ENCODE assay signal across 18 mouse cellular contexts in genomic region chr12:108269699-108270098, GRCm38 (mm10). TPM values are rescaled to one million over a fixed set of nuclear protein-coding genes. Genes with fewer than 3 reads are reported as not detected.
A peak's percentile ranks its signal among the peaks of the same experiment; 100 is the strongest.
DNase-seq lines count a peak whose midpoint lies in the region; ATAC-seq and TF ChIP-seq lines count a peak whose summit lies in the region.
"Had no signal": no experiment of that assay in that cellular context is flagged by ENCODE, and none has a peak within 500 bp of the region (broad histone marks: within the 10 kb centered on the region; RNA-seq: fewer than 3 reads in every experiment).

No protein-coding gene starts in this region.

- H3K4me2 ChIP-seq in intestine, embryonic 16.5 days (ENCODE audit: low read depth, low read length) = peak overlapping the region; percentile 45
- H3K4me2 ChIP-seq in intestine, embryonic 15.5 days (replicated peaks) = no peak overlapping the region
- H3K4me2 ChIP-seq in intestine, postnatal 0 days (replicated peaks; ENCODE audit: low read depth) = peak overlapping the region; percentile 99
- H3K4me2 ChIP-seq in liver, embryonic 13.5 days = 0 out of 2 replicates have a peak overlapping the region, but pooled peaks have one; percentile 94
- H3K4me2 ChIP-seq: kidney, embryonic 15.5 days; limb, embryonic 12.5 days; lung, embryonic 14.5 days had no signal

- peaks cover 84% of the 10 kb centered on the region for H3K4me1 ChIP-seq in intestine, embryonic 16.5 days (ENCODE audit: control insufficient read depth, insufficient read depth, low read length)
- peaks cover 80% of the 10 kb centered on the region for H3K4me1 ChIP-seq in intestine, embryonic 15.5 days (replicated peaks)
- H3K4me1 ChIP-seq in intestine, postnatal 0 days (replicated peaks; ENCODE audit: control insufficient read depth, insufficient read depth, low read length) = peaks cover 9% of the 10 kb centered on the region; the same call in 1 of the 2 replicates
- peaks cover 98% of the 10 kb centered on the region for H3K4me1 ChIP-seq in liver, embryonic 13.5 days (replicated peaks)
- H3K4me1 ChIP-seq in embryonic facial prominence, embryonic 10.5 days = peaks cover 95% of the 10 kb centered on the region

- 68% methylated on average over 5 of the region's 5 CpGs for WGBS in intestine, embryonic 16.5 days
- WGBS in intestine, embryonic 15.5 days = 67% methylated on average over 5 of the region's 5 CpGs
- 57% methylated on average over 5 of the region's 5 CpGs for WGBS in intestine, postnatal 0 days
- WGBS in liver, embryonic 13.5 days (ENCODE audit: insufficient replicate concordance) = 44% methylated on average over 5 of the region's 5 CpGs
- WGBS in embryonic facial prominence, embryonic 10.5 days = 61% methylated on average over 5 of the region's 5 CpGs

- H3K4me3 ChIP-seq in gastrocnemius, adult 2 months = no peak overlapping the region
- peak overlapping the region; percentile 8; the same call in 1 of the 2 replicates for H3K4me3 ChIP-seq in intestine, embryonic 16.5 days (ENCODE audit: low read length)
- H3K4me3 ChIP-seq in intestine, embryonic 15.5 days (replicated peaks) = no peak overlapping the region
- H3K4me3 ChIP-seq in intestine, postnatal 0 days (ENCODE audit: low read depth, low read length) = peak overlapping the region; percentile 8; the same call in 1 of the 2 replicates
- no peak overlapping the region for H3K4me3 ChIP-seq in liver, embryonic 13.5 days (replicated peaks)
- H3K4me3 ChIP-seq in embryonic facial prominence, embryonic 10.5 days = no peak overlapping the region
- H3K4me3 ChIP-seq: kidney, embryonic 15.5 days; limb, embryonic 12.5 days had no signal

- peak overlapping the region; percentile 12; the same call in 1 of the 2 replicates for H3K9ac ChIP-seq in intestine, embryonic 16.5 days (ENCODE audit: low read depth, low read length)
- H3K9ac ChIP-seq in intestine, embryonic 15.5 days = no peak overlapping the region
- H3K9ac ChIP-seq in intestine, postnatal 0 days (ENCODE audit: low read depth, low read length) = peak overlapping the region; percentile 34; the same call in 1 of the 2 replicates
- H3K9ac ChIP-seq in liver, embryonic 13.5 days = no peak overlapping the region
- H3K9ac ChIP-seq: kidney, embryonic 15.5 days; limb, embryonic 12.5 days; lung, embryonic 14.5 days had no signal

- ATAC-seq in intestine, embryonic 16.5 days = no peak
- no peak for ATAC-seq in intestine, embryonic 15.5 days
- no peak for ATAC-seq in intestine, postnatal 0 days
- ATAC-seq in liver, embryonic 13.5 days (ENCODE audit: low read depth) = no peak
- ATAC-seq: inflammation-experienced regulatory T-cells, adult 6 months had no signal

- peak overlapping the region; percentile 70 for H3K27ac ChIP-seq in gastrocnemius, adult 2 months
- peak overlapping the region; percentile 78 for H3K27ac ChIP-seq in intestine, embryonic 16.5 days (ENCODE audit: low read length)
- H3K27ac ChIP-seq in intestine, embryonic 15.5 days = no peak overlapping the region
- H3K27ac ChIP-seq in intestine, postnatal 0 days (ENCODE audit: low read depth, low read length) = peak overlapping the region; percentile 82
- 0 out of 2 replicates have a peak overlapping the region, but pooled peaks have one; percentile 36 for H3K27ac ChIP-seq in liver, embryonic 13.5 days
- H3K27ac ChIP-seq in embryonic facial prominence, embryonic 10.5 days (replicated peaks) = no peak overlapping the region
- H3K27ac ChIP-seq: kidney, embryonic 15.5 days; limb, embryonic 12.5 days had no signal

- H3K27me3 ChIP-seq in intestine, embryonic 16.5 days (replicated peaks; ENCODE audit: control insufficient read depth, insufficient read depth, low read length) = no peaks in the 10 kb centered on the region
- H3K27me3 ChIP-seq in intestine, embryonic 15.5 days (replicated peaks) = no peaks in the 10 kb centered on the region
- no peaks in the 10 kb centered on the region for H3K27me3 ChIP-seq in intestine, postnatal 0 days (replicated peaks; ENCODE audit: control insufficient read depth, insufficient read depth, low read length)
- peaks cover 33% of the 10 kb centered on the region for H3K27me3 ChIP-seq in liver, embryonic 13.5 days
- H3K27me3 ChIP-seq in embryonic facial prominence, embryonic 10.5 days (replicated peaks; ENCODE audit: low read depth, poor library complexity, severe bottlenecking) = no peaks in the 10 kb centered on the region
- H3K27me3 ChIP-seq: kidney, embryonic 15.5 days had no signal

- intact Hi-C loops in gastrocnemius, adult 2 months (cut with DNase I) = no loop called here
- intact Hi-C loops in gastrocnemius, postnatal 36 days (cut with DNase I) = no loop called here

- no peak for TF ChIP-seq CTCF in gastrocnemius, adult 2 months (IDR thresholded peaks at IDR 0.05)
- TF ChIP-seq CTCF in intestine, postnatal 0 days (IDR thresholded peaks at IDR 0.05; ENCODE audit: low read depth) = no peak

- no peaks in the 10 kb centered on the region for H3K9me3 ChIP-seq in intestine, embryonic 16.5 days (ENCODE audit: control insufficient read depth, low read length)
- H3K9me3 ChIP-seq in intestine, embryonic 15.5 days = no peaks in the 10 kb centered on the region
- H3K9me3 ChIP-seq in intestine, postnatal 0 days (ENCODE audit: control insufficient read depth) = no peaks in the 10 kb centered on the region
- no peaks in the 10 kb centered on the region for H3K9me3 ChIP-seq in liver, embryonic 13.5 days (replicated peaks)
- no peaks in the 10 kb centered on the region for H3K9me3 ChIP-seq in embryonic facial prominence, embryonic 10.5 days
- H3K9me3 ChIP-seq: kidney, embryonic 15.5 days; limb, embryonic 12.5 days had no signal

- H3K36me3 ChIP-seq in intestine, embryonic 16.5 days (ENCODE audit: control insufficient read depth, insufficient read depth, low read length) = peaks cover 3% of the 10 kb centered on the region; the same call in 1 of the 2 replicates
- no peaks in the 10 kb centered on the region for H3K36me3 ChIP-seq in intestine, embryonic 15.5 days
- no peaks in the 10 kb centered on the region; the same call in 1 of the 2 replicates for H3K36me3 ChIP-seq in intestine, postnatal 0 days (ENCODE audit: control insufficient read depth, insufficient read depth)
- H3K36me3 ChIP-seq in liver, embryonic 13.5 days = no peaks in the 10 kb centered on the region
- H3K36me3 ChIP-seq in embryonic facial prominence, embryonic 10.5 days (replicated peaks) = peaks cover 39% of the 10 kb centered on the region
- H3K36me3 ChIP-seq: kidney, embryonic 15.5 days had no signal

- no peak for DNase-seq in gastrocnemius, adult 2 months
- DNase-seq in gastrocnemius, postnatal 36 days = no peak
- DNase-seq in liver, embryonic 13.5 days = no peak
- no peak for DNase-seq in kidney, adult 9 months
- no peak for DNase-seq in embryonic facial prominence, embryonic 10.5 days (ENCODE audit: low spot score)
- DNase-seq: gastrocnemius, postnatal 25 days; heart, postnatal 36 days; lung, embryonic 14.5 days; lung, postnatal 36 days; right cerebral cortex, postnatal 14 days; thymus, adult 18-20 months had no signal

RNA-seq across cellular contexts. Expression of gene Ccdc85c, which starts 5.5 kb away (rescaled TPM):
- 10 to 100 TPM; 30.1 to 33.4 TPM for total RNA-seq in gastrocnemius, adult 2 months (2021)
- 10 to 100 TPM; 24.0 to 26.5 TPM for total RNA-seq in gastrocnemius, postnatal 36 days (2021)
- polyA plus RNA-seq in intestine, embryonic 16.5 days (2015; fragmentation: Nextera tagmentation; extraction: Ambion mirVana) = 4.8 and 7.1 TPM in 2 replicates
- 8.7 and 9.3 TPM in 2 replicates for polyA plus RNA-seq in intestine, embryonic 15.5 days (2015; fragmentation: Nextera tagmentation; extraction: Ambion mirVana)
- 10.1 and 12.0 TPM in 2 replicates for polyA plus RNA-seq in intestine, postnatal 0 days (2015; fragmentation: Nextera tagmentation; extraction: Ambion mirVana)
- polyA plus RNA-seq in liver, embryonic 13.5 days (2015; fragmentation: Nextera tagmentation; extraction: Ambion mirVana) = 2.3 and 2.6 TPM in 2 replicates
- polyA plus RNA-seq in embryonic facial prominence, embryonic 10.5 days (2016; fragmentation: Nextera tagmentation; extraction: Ambion mirVana) = 11.4 and 12.1 TPM in 2 replicates

RNA-seq across cellular contexts. Expression of gene Hhipl1, which starts 36.4 kb away (rescaled TPM):
- total RNA-seq in gastrocnemius, adult 2 months (2021) = 1 to 10 TPM in 1 of 2 experiments, under 1 TPM in 1; 0.66 to 1.1 TPM
- 1 to 10 TPM in 1 of 2 experiments, under 1 TPM in 1; 0.74 to 1.3 TPM for total RNA-seq in gastrocnemius, postnatal 36 days (2021)
- polyA plus RNA-seq in intestine, embryonic 16.5 days (2015; fragmentation: Nextera tagmentation; extraction: Ambion mirVana) = 0.43 and 0.53 TPM in 2 replicates
- polyA plus RNA-seq in intestine, embryonic 15.5 days (2015; fragmentation: Nextera tagmentation; extraction: Ambion mirVana) = 0.55 and 0.69 TPM in 2 replicates
- 0.20 TPM in 2 replicates for polyA plus RNA-seq in intestine, postnatal 0 days (2015; fragmentation: Nextera tagmentation; extraction: Ambion mirVana)
- not detected in 2 replicates for polyA plus RNA-seq in liver, embryonic 13.5 days (2015; fragmentation: Nextera tagmentation; extraction: Ambion mirVana)
- 0.72 and 0.99 TPM in 2 replicates for polyA plus RNA-seq in embryonic facial prominence, embryonic 10.5 days (2016; fragmentation: Nextera tagmentation; extraction: Ambion mirVana)
- total RNA-seq: megakaryocyte-erythroid progenitor cell, adult 5-6 weeks had no signal
- polyA plus RNA-seq: inflammation-experienced regulatory T-cells, adult 6 months had no signal

Comparison
In these comparisons a context has a peak if more than half of its experiments do, and no peak if none do; other contexts are left out.
1. H3K27ac ChIP-seq: peak in gastrocnemius, adult 2 months (single experiment), intestine, embryonic 16.5 days (single experiment), intestine, postnatal 0 days (single experiment) and liver, embryonic 13.5 days (single experiment); none in intestine, embryonic 15.5 days (single experiment) and embryonic facial prominence, embryonic 10.5 days (single experiment).
2. H3K4me3 ChIP-seq: peak in intestine, embryonic 16.5 days (single experiment) and intestine, postnatal 0 days (single experiment); none in gastrocnemius, adult 2 months (single experiment), intestine, embryonic 15.5 days (single experiment), liver, embryonic 13.5 days (single experiment) and embryonic facial prominence, embryonic 10.5 days (single experiment).
3. H3K9ac ChIP-seq: peak in intestine, embryonic 16.5 days (single experiment) and intestine, postnatal 0 days (single experiment); none in intestine, embryonic 15.5 days (single experiment) and liver, embryonic 13.5 days (single experiment).